Mouse (Mus musculus) right cerebral cortex, postnatal 4 days (tissue): ENCODE measurements around the gene Bpi.
A peak's percentile ranks its signal among the peaks of the same experiment; 100 is the strongest.

ENCODE experiments used
- DNase-seq: peaks from one replicate; pipeline ENCODE4 v3.0.0-alpha.2; 2022

Gene Bpi

GRCm38 (mm10) chr2:158243129-158243870 is 14.6 kb upstream of the Bpi start:
- no peak for DNase-seq

- no peak for DNase-seq
Observed at GRCm38 (mm10) chr2:158245072-158245817, 12.6 kb upstream of the Bpi start.

GRCm38 (mm10) chr2:158247852-158248251 is 10.0 kb upstream of the Bpi start:
- no peak for DNase-seq

GRCm38 (mm10) chr2:158248318-158248717 is 9.6 kb upstream of the Bpi start:
- DNase-seq = no peak

DNA sequence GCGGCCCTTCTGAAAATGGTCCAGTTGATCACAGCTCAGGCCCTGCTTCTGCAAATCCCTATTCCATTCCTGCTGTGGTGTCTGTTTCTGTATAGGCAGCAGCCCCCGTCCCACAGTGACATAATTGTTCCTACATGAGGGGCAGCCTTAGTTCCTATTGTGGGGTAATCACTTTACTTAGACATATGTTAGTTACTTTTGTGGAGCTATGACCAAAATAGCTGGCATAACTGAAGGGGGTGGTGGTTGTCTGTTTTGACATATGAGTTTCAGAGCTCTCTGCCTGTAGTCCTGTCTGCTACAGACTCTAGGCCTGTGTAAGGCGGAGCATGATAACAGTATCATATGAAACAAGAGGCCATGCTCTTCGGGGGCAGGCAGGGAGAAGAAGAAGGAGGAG is 7.3 kb upstream of the Bpi start:
- DNase-seq = no peak

- no peak for DNase-seq
Observed at GRCm38 (mm10) chr2:158253806-158254205, 4.1 kb upstream of the Bpi start.

DNA sequence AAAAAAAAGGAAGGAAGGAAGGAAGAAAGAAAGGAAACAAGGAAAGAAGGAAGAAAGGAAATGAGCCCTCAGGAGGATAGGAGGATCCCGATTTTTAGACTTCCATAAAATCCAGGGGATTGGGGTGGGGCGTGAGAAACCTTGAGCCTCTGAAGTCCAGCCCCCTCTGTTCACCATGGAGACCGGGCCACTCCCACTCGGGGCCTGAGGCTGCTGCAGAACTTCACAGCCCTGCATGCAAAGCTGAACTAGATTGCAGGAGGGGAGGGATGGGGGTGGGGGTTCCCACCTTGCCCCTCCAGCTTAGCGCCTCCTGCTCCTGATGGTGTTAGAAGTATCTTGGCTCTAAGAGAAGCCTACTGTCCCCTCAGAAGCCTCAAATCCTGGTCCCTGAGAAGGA is 1.0 kb upstream of the Bpi start:
- DNase-seq = no peak

DNA sequence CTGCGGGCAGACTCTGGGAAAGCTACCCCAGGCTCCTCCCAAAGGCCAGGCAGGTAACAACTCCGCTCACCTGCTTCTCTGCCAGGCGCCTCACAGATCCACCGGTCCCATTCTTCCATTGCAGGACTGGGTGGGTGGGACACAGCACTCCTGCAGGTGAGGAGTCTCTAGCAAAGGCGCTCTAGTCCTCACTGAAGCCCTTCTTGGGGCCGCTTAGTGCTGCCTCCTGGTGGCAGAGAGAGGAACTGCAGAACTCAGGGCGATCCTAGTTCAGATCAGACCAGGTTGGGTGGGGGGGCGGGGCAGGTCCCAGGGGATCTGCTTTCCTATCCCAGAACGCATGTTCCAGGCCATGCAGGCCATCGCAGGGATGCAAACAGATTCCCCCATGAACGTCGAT is 887 bp downstream of the Bpi start:
- peak; percentile 49 for DNase-seq

DNA sequence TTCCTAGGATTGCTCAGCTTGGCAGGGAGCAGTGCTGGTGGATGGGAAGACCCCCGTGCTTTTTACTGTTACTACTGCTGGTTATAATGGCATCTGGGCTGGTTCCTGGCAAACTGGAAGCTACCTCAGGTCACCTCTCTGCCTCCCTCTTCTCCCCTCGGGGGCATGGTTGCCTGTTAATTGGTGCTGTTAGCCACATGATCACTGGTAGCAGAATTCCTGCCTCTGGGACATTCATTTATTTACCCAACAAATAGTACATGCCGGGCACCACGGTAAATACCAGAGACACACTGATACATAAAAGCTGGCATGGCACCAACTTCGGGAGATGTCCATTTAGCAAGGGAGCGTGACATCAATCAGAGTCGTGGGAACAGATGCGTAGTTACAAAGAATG is 1.6 kb downstream of the Bpi start:
- DNase-seq = no peak

GRCm38 (mm10) chr2:158264877-158265276 is 7.0 kb downstream of the Bpi start:
- DNase-seq = no peak

DNA sequence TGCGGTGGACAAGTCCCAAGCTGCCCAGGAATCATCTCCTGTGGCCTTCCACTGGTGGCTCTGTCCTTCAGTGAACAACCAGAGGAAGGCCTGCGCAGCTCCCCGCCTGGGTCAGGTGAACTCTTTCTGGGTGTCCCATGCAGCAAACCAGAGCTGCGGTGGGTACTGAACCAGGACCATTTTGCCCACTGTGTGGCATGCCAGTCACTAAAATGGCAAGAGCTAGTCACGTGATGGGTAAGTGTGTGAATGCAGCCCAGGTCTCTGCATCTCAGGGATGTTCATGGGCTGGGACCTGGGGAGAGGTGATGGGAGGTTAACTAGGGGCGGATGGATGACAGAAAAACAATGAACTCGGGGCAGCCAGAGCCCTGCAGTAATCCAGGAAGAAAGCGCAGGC is 12.1 kb downstream of the Bpi start:
- no peak for DNase-seq

- DNase-seq = no peak
Observed at GRCm38 (mm10) chr2:158273646-158274045, 15.8 kb downstream of the Bpi start.

DNA sequence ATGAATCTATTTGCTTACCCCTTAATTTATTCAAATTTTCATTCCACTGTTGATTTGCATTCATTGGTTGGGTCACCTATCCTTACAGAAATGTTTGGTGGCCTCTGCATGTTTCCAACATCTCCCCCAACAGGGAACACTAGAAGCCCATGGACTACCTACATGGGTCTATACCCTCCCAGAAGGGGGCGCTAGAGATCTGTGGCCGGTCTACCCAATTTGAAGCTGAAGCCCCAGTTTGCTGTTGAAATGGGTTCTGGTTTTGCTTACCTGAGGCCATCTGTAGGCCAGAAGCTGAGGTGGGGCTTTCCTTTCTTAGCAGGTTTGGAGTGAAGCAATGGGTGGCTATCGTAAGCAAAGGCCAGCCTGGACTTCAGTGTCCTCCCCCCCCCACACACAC is 17.5 kb downstream of the Bpi start:
- no peak for DNase-seq

DNA sequence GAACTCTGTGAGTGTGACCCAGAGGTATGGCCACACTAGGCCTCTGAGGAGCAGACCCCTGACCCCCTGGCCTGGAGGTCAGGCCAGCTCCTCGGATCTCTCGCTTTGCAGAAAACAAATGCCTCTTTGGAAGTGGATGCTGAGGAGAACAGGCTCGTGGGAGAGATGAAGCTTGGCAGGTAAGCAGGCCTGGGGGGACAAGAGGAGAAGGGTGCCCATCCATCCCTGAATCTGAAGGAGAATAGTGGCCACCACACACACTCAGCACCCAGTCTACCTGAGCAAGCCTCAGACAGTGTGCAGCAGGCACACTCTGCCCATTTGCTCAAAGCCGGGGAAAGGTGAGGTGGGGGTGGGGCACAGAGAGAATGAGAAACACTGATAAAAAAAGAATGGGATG is 17.9 kb downstream of the Bpi start:
- no peak for DNase-seq

DNA sequence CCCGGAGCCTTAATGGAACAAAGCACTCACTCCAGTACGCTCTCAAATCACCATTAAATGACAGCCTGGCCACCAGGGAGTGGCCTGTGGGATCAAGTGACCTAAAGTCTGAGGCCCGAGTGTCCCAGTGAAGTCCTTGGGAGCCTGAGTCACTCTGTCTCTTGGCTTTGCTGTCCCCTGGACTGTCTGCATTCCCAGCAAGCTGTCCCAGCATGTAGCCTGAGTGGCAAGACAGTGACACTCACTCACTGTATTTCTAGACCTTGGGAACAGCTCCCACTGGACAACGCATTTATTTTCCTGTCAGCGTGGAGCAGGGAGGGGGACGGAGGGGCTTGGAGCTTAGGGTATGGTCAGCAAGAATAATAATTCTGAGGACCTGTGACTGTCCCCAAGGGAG is 18.6 kb downstream of the Bpi start:
- no peak for DNase-seq

DNA sequence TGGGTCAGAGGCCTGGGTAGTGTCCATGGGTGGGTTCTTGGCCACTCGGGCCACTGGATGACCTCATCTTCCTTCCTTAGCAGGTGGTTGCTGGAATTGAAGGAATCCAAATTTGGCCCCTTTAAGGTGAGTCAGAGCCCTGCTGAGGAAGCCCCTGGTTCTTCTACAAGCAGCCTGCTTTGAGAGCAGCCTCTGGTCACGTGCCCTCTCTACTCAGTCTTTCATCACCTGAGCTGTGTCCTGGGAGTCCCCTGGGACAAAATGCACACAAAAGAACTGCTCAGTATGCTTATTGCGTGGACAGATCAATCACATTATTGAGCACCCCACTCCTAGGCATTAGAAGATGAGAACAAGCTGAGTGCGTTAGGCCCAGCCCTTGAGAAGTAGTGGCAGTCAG is 19.0 kb downstream of the Bpi start:
- DNase-seq = no peak

GRCm38 (mm10) chr2:158279656-158280055 is 21.8 kb downstream of the Bpi start:
- no peak for DNase-seq

DNA sequence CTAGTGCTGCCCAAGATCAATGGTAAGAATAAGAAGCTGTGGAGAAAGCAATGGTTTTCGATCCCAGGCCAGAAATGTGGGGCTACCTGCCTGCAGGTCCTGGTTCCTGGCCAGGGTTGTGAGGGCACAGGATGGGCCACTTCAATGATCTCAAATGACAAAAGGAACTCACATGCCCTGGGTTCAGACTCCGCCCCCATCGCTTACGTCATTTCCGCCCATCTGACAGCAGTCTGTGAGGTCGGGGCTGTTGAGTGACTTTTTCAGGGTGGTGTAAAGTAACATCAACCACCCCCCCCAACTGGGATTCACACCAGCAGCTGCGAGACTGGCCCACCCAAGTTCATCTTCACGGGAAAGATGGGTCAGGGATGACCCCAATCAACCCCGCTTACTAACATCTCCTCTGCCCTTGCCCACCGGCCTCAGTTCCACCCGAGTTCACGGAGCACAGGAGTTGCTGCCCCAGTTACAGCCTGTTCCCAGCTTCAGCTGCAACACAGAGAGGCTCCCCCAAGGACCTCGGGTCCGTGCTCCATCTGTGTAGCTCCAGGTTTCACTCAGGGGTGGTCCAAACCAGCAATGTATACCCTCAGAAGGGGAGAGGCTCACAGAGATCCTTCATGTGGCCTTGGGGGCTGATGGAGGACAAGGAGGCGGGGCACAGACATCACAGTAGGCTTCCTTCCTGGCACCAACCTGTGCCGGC is 23.8 kb downstream of the Bpi start:
- no peak for DNase-seq

DNA sequence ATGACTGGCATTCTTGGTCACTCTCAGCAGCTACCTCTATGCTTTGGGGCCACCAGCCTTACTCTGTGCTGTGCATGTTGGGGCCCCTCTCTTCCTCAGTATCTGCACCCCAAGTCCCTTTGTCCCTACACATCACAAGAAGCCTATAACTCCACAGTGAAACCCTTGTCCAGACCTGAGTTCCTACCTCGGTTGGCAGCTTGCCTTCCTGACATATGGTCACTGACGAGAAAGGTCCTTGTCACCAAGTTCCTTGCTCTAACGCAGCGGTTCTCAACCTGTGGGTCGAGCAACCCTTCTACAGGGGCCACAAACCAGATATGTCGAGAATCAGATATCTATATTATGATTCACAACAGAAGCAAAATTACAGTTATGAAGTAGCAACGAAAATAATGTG is 25.2 kb downstream of the Bpi start:
- DNase-seq = no peak

DNA sequence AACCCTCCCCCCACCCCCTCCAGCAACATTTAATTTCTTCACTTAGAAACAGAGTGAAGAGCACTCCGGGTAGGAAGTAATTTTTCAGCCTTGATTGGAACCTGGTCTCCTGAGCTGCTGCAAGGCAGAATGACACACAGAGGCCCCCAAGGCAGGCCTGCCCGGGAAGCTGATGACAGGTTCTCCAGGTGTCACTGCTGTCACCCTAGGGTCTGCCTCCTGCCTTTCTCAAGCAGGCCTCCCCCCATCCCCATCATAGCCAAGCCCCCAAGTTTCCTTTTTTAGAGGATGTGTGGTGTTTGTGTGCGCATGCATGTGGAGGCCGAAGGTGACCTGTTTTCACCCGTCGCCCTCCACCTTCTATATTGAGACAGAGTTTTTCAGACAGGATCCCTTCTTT is 25.9 kb downstream of the Bpi start:
- no peak for DNase-seq

DNA sequence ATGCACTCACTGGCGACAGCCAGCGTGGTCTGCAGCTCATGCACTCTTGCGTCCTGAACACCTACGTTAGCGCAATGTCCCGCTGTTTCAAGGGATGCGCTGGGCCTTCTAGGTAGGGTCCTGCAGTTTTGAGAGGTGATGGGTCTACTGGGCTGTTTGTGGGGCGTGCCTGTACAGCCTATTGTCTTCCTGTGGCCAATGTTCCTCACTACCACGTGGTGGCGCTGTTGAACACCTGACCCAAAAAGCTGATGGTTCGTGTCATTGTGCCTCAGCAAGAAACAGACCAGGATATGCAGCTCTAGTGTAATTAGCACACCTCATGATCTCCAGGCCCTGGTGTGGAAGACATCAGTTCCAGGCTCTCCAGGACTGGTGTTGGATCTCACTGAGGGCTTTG is 26.7 kb downstream of the Bpi start:
- DNase-seq = peak; percentile 43

GRCm38 (mm10) chr2:158285655-158286054 is 27.8 kb downstream of the Bpi start:
- no peak for DNase-seq

DNA sequence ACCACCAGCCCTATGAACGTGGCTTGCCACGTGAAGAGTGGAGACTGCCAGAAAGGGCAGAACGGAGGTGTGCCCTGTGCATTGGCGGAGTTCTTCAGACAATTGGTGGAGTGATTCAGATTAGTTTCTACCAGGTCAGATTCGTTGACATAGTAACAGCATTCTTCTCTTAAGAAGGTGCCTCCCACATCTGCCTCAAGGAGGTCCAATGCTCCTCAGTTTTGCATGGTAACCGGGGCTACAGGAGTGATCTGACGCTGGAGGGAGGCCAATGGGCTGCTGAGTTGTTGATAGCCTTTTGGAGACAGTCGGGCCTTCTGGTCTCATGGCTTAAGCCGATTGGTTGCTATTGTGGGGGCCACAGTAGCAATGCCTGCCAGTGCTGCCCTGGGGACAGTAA is 37.8 kb downstream of the Bpi start:
- no peak for DNase-seq

DNA sequence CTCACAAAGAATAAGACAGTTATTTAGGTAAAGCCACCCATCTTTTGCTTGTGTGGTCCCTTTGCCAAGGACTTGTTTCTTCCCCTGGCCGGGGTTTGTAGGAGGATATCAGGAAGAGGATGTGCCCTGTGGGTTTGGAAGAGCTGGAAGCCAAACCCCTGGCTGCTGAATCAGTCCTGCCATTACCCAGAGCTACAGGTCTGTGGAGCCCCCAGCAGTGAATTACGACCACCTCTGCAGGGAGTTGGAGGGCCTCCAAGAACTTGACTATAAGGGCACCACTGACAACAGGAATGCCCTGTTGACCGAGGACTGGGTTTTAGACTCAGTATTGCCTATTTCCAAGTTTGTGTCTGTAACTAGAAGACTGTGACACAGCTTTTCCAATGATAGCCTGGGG is 41.3 kb downstream of the Bpi start:
- DNase-seq = no peak
